Comparison of ENCODE assay signal across 9 mouse cellular contexts in genomic region chr4:89145409-89145808, GRCm38 (mm10). TPM values are rescaled to one million over a fixed set of nuclear protein-coding genes. Genes with fewer than 3 reads are reported as not detected.
DNase-seq lines count a peak whose midpoint lies in the region; ATAC-seq lines count a peak whose summit lies in the region.
"Had no signal": no experiment of that assay in that cellular context is flagged by ENCODE, and none has a peak within 500 bp of the region (broad histone marks: within the 10 kb centered on the region; RNA-seq: fewer than 3 reads in every experiment).

No protein-coding gene starts in this region.

- WGBS in hindbrain, embryonic 14.5 days: 44% methylated on average over 6 of the region's 6 CpGs

- no peak overlapping the region for H3K9ac ChIP-seq in hindbrain, embryonic 14.5 days
- H3K9ac ChIP-seq: heart, embryonic 13.5 days had no signal

- no peak overlapping the region for H3K4me2 ChIP-seq in hindbrain, embryonic 14.5 days (replicated peaks)
- H3K4me2 ChIP-seq: heart, embryonic 13.5 days had no signal

- no peaks in the 10 kb centered on the region for H3K9me3 ChIP-seq in hindbrain, embryonic 14.5 days (ENCODE audit: control insufficient read depth, low read length)
- H3K9me3 ChIP-seq: heart, embryonic 13.5 days had no signal

- ATAC-seq in hindbrain, embryonic 14.5 days (ENCODE audit: low FRiP score): peak; percentile 69; the same call in 1 of the 2 replicates

- no peak overlapping the region for H3K27ac ChIP-seq in hindbrain, embryonic 14.5 days
- H3K27ac ChIP-seq: heart, embryonic 13.5 days had no signal

- peak; percentile 61 for DNase-seq in MN1 (ENCODE audit: low spot score)
- DNase-seq in cerebellum, adult 8-10 months: peak; percentile 65
- DNase-seq in frontal cortex, adult 2 months (ENCODE audit: extremely low spot score in 1 of 2, low spot score in 1 of 2): peak; percentile 21 to 82
- peak; percentile 74 for DNase-seq in hindbrain, embryonic 14.5 days (ENCODE audit: low spot score)
- DNase-seq in layer of hippocampus, postnatal 10 days (ENCODE audit: low spot score in 2 of 2): peak; percentile 81 to 83
- peak; percentile 78 for DNase-seq in lung, postnatal 10 days
- peak; percentile 75 for DNase-seq in retina, postnatal 1 day
- peak; percentile 90 for DNase-seq in thymus, postnatal 4 days

- peaks cover 10% of the 10 kb centered on the region; the same call in 1 of the 2 replicates for H3K36me3 ChIP-seq in hindbrain, embryonic 14.5 days (replicated peaks; ENCODE audit: control insufficient read depth, insufficient read depth)

- no peaks in the 10 kb centered on the region for H3K27me3 ChIP-seq in hindbrain, embryonic 14.5 days (ENCODE audit: control insufficient read depth, insufficient read depth, low read length)
- H3K27me3 ChIP-seq: heart, embryonic 13.5 days had no signal

- H3K4me3 ChIP-seq in hindbrain, embryonic 14.5 days (replicated peaks; ENCODE audit: low read length): no peak overlapping the region
- H3K4me3 ChIP-seq: heart, embryonic 13.5 days had no signal

- H3K4me1 ChIP-seq in hindbrain, embryonic 14.5 days (replicated peaks; ENCODE audit: control insufficient read depth, insufficient read depth, low read length): no peaks in the 10 kb centered on the region

RNA-seq across cellular contexts. Expression of gene Mtap, which starts 8.5 kb away (rescaled TPM):
- 8.0 and 8.2 TPM in 2 replicates for polyA plus RNA-seq in frontal cortex, adult 2 months (2012; rRNA removed)
- 29.1 and 30.7 TPM in 2 replicates for polyA plus RNA-seq in hindbrain, embryonic 14.5 days (2014; fragmentation: Nextera tagmentation; extraction: Ambion mirVana)
- total RNA-seq in layer of hippocampus, postnatal 10 days (2021): 10 to 100 TPM; 11.1 to 12.0 TPM
